Mouse (Mus musculus): ENCODE data around the gene Olfr996. TPM values are rescaled to one million over a fixed set of nuclear protein-coding genes. Genes with fewer than 3 reads are reported as not detected.

Gene Olfr996
- polyA plus RNA-seq (2014; fragmentation: Illumina TruSeq; extraction: RNeasy Lipid Tissue Mini Kit (QIAGEN cat#74804); ENCODE audit: low read depth, low replicate concordance): not detected

GRCm38 (mm10) chr2:85578915-85579314 is at the start of gene Olfr996:
TSS of gene Olfr996 (plus strand) at chr2:85579215.

DNA sequence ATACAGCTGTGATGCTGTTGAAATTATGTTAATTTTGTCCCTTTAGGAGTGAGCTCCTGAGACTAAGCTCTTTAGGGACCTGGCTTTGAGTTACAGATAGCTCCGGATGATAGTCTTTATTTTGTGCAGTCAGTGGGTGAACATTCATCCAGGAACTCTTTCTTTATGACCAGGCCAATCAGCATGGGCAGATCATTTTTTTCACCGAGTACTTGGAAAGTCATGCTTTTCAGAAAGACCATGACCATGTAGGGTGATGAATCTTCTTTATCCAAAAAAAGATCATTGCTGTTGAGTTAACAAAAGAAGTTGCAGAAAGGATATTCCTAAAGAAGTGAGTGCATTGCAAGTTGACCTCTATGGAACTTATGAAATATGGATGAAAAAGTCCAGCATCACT is 9.6 kb downstream of the Olfr996 start, which contains the start of gene Olfr998:
Olfr998 (plus strand) TSS at position 301 of the 400 bp plus-strand sequence.

GRCm38 (mm10) chr2:85611803-85612202 is 32.8 kb downstream of the Olfr996 start, which contains the start of gene Olfr1000:
TSS of gene Olfr1000 (minus strand) at chr2:85611903.

Other genes with a start within 250 kb of the Olfr996 start
- gene Olfr987, start 239.9 kb upstream of the Olfr996 start, polyA plus RNA-seq (2014; fragmentation: Illumina TruSeq; extraction: RNeasy Lipid Tissue Mini Kit (QIAGEN cat#74804); ENCODE audit: low read depth, low replicate concordance): not detected
- not detected for gene Olfr988, start 216.0 kb upstream of the Olfr996 start, polyA plus RNA-seq (2014; fragmentation: Illumina TruSeq; extraction: RNeasy Lipid Tissue Mini Kit (QIAGEN cat#74804); ENCODE audit: low read depth, low replicate concordance)
- gene Olfr992, start 169.7 kb upstream of the Olfr996 start, polyA plus RNA-seq (2014; fragmentation: Illumina TruSeq; extraction: RNeasy Lipid Tissue Mini Kit (QIAGEN cat#74804); ENCODE audit: low read depth, low replicate concordance): not detected
- not detected for gene Olfr993, start 164.3 kb upstream of the Olfr996 start, polyA plus RNA-seq (2014; fragmentation: Illumina TruSeq; extraction: RNeasy Lipid Tissue Mini Kit (QIAGEN cat#74804); ENCODE audit: low read depth, low replicate concordance)
- not detected for gene Olfr994, start 142.8 kb upstream of the Olfr996 start, polyA plus RNA-seq (2014; fragmentation: Illumina TruSeq; extraction: RNeasy Lipid Tissue Mini Kit (QIAGEN cat#74804); ENCODE audit: low read depth, low replicate concordance)
- not detected for gene Olfr995, start 135.6 kb upstream of the Olfr996 start, polyA plus RNA-seq (2014; fragmentation: Illumina TruSeq; extraction: RNeasy Lipid Tissue Mini Kit (QIAGEN cat#74804); ENCODE audit: low read depth, low replicate concordance)
- gene 4833423E24Rik, start 60.2 kb upstream of the Olfr996 start, polyA plus RNA-seq (2014; fragmentation: Illumina TruSeq; extraction: RNeasy Lipid Tissue Mini Kit (QIAGEN cat#74804); ENCODE audit: low read depth, low replicate concordance): not detected
- gene Olfr998, start 9.7 kb downstream of the Olfr996 start, polyA plus RNA-seq (2014; fragmentation: Illumina TruSeq; extraction: RNeasy Lipid Tissue Mini Kit (QIAGEN cat#74804); ENCODE audit: low read depth, low replicate concordance): not detected
- not detected for gene Olfr1000, start 32.7 kb downstream of the Olfr996 start, polyA plus RNA-seq (2014; fragmentation: Illumina TruSeq; extraction: RNeasy Lipid Tissue Mini Kit (QIAGEN cat#74804); ENCODE audit: low read depth, low replicate concordance)
- gene Olfr1002, start 71.5 kb downstream of the Olfr996 start, polyA plus RNA-seq (2014; fragmentation: Illumina TruSeq; extraction: RNeasy Lipid Tissue Mini Kit (QIAGEN cat#74804); ENCODE audit: low read depth, low replicate concordance): not detected
- gene Olfr154, start 85.2 kb downstream of the Olfr996 start, polyA plus RNA-seq (2014; fragmentation: Illumina TruSeq; extraction: RNeasy Lipid Tissue Mini Kit (QIAGEN cat#74804); ENCODE audit: low read depth, low replicate concordance): not detected
- not detected for gene Olfr1006, start 99.6 kb downstream of the Olfr996 start, polyA plus RNA-seq (2014; fragmentation: Illumina TruSeq; extraction: RNeasy Lipid Tissue Mini Kit (QIAGEN cat#74804); ENCODE audit: low read depth, low replicate concordance)
- gene Olfr1008, start 110.2 kb downstream of the Olfr996 start, polyA plus RNA-seq (2014; fragmentation: Illumina TruSeq; extraction: RNeasy Lipid Tissue Mini Kit (QIAGEN cat#74804); ENCODE audit: low read depth, low replicate concordance): not detected
- gene Olfr1009, start 136.2 kb downstream of the Olfr996 start, polyA plus RNA-seq (2014; fragmentation: Illumina TruSeq; extraction: RNeasy Lipid Tissue Mini Kit (QIAGEN cat#74804); ENCODE audit: low read depth, low replicate concordance): not detected
- gene Olfr1012, start 183.6 kb downstream of the Olfr996 start, polyA plus RNA-seq (2014; fragmentation: Illumina TruSeq; extraction: RNeasy Lipid Tissue Mini Kit (QIAGEN cat#74804); ENCODE audit: low read depth, low replicate concordance): not detected
- 0.07 TPM for gene Olfr1013, start 187.9 kb downstream of the Olfr996 start, polyA plus RNA-seq (2014; fragmentation: Illumina TruSeq; extraction: RNeasy Lipid Tissue Mini Kit (QIAGEN cat#74804); ENCODE audit: low read depth, low replicate concordance)
- not detected for gene Olfr1014, start 193.5 kb downstream of the Olfr996 start, polyA plus RNA-seq (2014; fragmentation: Illumina TruSeq; extraction: RNeasy Lipid Tissue Mini Kit (QIAGEN cat#74804); ENCODE audit: low read depth, low replicate concordance)
- not detected for gene Olfr1015, start 202.8 kb downstream of the Olfr996 start, polyA plus RNA-seq (2014; fragmentation: Illumina TruSeq; extraction: RNeasy Lipid Tissue Mini Kit (QIAGEN cat#74804); ENCODE audit: low read depth, low replicate concordance)
- gene Olfr1016, start 223.3 kb downstream of the Olfr996 start, polyA plus RNA-seq (2014; fragmentation: Illumina TruSeq; extraction: RNeasy Lipid Tissue Mini Kit (QIAGEN cat#74804); ENCODE audit: low read depth, low replicate concordance): not detected
- gene Olfr1018, start 239.3 kb downstream of the Olfr996 start, polyA plus RNA-seq (2014; fragmentation: Illumina TruSeq; extraction: RNeasy Lipid Tissue Mini Kit (QIAGEN cat#74804); ENCODE audit: low read depth, low replicate concordance): not detected